Mouse (Mus musculus) neural tube, embryonic 13.5 days (tissue): ENCODE measurements around the gene Dact3. TPM values are rescaled to one million over a fixed set of nuclear protein-coding genes. Genes with fewer than 3 reads are reported as not detected.

ENCODE experiments used
- ATAC-seq: fragments of 200-750 bp; cut with Nextera tagmentation; 2 replicates; pipeline ENCODE4 v1.8.0; 2017; ENCODE audit warnings: low read depth, mild to moderate bottlenecking, moderate TSS enrichment, moderate library complexity
- H3K27ac ChIP-seq: fragments of 300-500 bp; sonication (generic); replicated peaks from 2 replicates; pipeline ENCODE4 v1.5.1; 2015; ENCODE audit warnings: moderate library complexity, mild to moderate bottlenecking, inconsistent platforms
- H3K27me3 ChIP-seq: fragments of 300-500 bp; sonication (generic); 2 replicates; pipeline ENCODE4 v1.6.1; 2015; ENCODE audit warnings: mild to moderate bottlenecking, inconsistent platforms
- H3K36me3 ChIP-seq: fragments of 300-500 bp; sonication (generic); 2 replicates; pipeline ENCODE4 v1.6.1; 2015; ENCODE audit warnings: mild to moderate bottlenecking, inconsistent platforms
- H3K4me1 ChIP-seq: fragments of 300-500 bp; sonication (generic); replicated peaks from 2 replicates; pipeline ENCODE4 v1.6.1; 2015; ENCODE audit warnings: inconsistent platforms
- H3K4me2 ChIP-seq: fragments of 300-500 bp; sonication (generic); 2 replicates; pipeline ENCODE4 v1.6.1; 2015; ENCODE audit warnings: inconsistent platforms, mild to moderate bottlenecking, moderate library complexity
- H3K4me3 ChIP-seq: fragments of 300-500 bp; sonication (generic); 2 replicates; pipeline ENCODE4 v1.5.1; 2015; ENCODE audit warnings: mild to moderate bottlenecking, inconsistent platforms
- H3K9ac ChIP-seq: fragments of 300-500 bp; sonication (generic); 2 replicates; pipeline ENCODE4 v1.6.1; 2015; ENCODE audit warnings: moderate library complexity, mild to moderate bottlenecking, inconsistent platforms
- H3K9me3 ChIP-seq: fragments of 300-500 bp; sonication (generic); 2 replicates; pipeline ENCODE4 v1.6.1; 2016; ENCODE audit warnings: inconsistent platforms
- WGBS: fragments of 180-500 bp; shearing (Covaris S2); methylation state at CpG from one replicate; pipeline ENCODE4 v1.1.7; 2015; 5-methylcytosine and 5-hydroxymethylcytosine counted together
- polyA plus RNA-seq: library from polyadenylated mRNA; unstranded; fragments of >200 nt; fragmentation: Nextera tagmentation; extraction: Ambion mirVana; gene quantifications from 2 replicates; pipeline ENCODE4 v1.2.1, GENCODE M21; 2015

The Dact3 gene
- 3.7 and 3.9 TPM in 2 replicates for polyA plus RNA-seq

GRCm38 (mm10) chr7:16875310-16875325, at the start of gene Dact3:
Gene Dact3, plus strand, starts transcription at chr7:16875317.
- no peak for ATAC-seq
- Histone ChIP-seq H3K9me3 (no peaks in the 10 kb centered on the region), H3K4me1 (peaks cover 47% of the 10 kb centered on the region), H3K27ac (peak within 1 kb of the TSS; percentile 90), H3K4me3 (peak within 1 kb of the TSS; percentile 64), H3K4me2 (peak within 1 kb of the TSS; percentile 85), H3K9ac (peak within 1 kb of the TSS; percentile 91), H3K27me3 (no peaks in the 10 kb centered on the region), H3K36me3 (peaks cover 13% of the 10 kb centered on the region; the same call in 1 of the 2 replicates)
- WGBS = 0% methylated on average over 1 of the region's 1 CpGs

DNA sequence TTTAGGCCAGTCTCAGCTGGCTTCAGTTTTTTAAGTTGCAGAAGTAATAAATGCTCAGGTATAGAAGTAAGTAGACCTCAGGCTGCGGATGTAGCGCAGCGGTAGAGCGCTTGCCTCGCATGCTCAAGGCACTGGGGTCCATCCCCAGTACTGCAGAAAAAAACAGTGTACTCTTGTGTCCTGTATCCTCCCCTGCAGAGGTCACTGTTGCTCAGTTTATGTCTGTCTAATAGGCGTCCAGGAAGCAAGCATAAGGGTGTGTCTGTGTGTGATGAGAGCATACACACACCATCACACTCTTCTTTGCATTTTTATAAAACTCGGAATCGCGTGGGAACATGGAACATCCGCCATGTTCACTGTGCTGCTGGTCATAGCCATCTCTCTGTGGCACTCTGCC, 49.3 kb upstream of the Dact3 start:
- Histone ChIP-seq H3K27me3 (no peaks in the 10 kb centered on the region), H3K9me3 (no peaks in the 10 kb centered on the region), H3K27ac (no peak overlapping the region), H3K4me3 (no peak overlapping the region), H3K4me1 (peaks cover 35% of the 10 kb centered on the region), H3K9ac (no peak overlapping the region), H3K36me3 (peaks cover 85% of the 10 kb centered on the region), H3K4me2 (no peak overlapping the region)
- ATAC-seq = no peak
- 83% methylated on average over 10 of the region's 10 CpGs for WGBS

- H3K4me2 ChIP-seq = no peak overlapping the region
- no peak overlapping the region for H3K4me3 ChIP-seq
- no peak overlapping the region for H3K27ac ChIP-seq
Measured at GRCm38 (mm10) chr7:16826571-16826970, 48.5 kb upstream of the Dact3 start.

GRCm38 (mm10) chr7:16827274-16827673, 47.8 kb upstream of the Dact3 start:
- 78% methylated on average over 4 of the region's 4 CpGs for WGBS
- Histone ChIP-seq H3K4me1 (peaks cover 20% of the 10 kb centered on the region), H3K27ac (no peak overlapping the region), H3K9me3 (no peaks in the 10 kb centered on the region), H3K4me3 (no peak overlapping the region), H3K9ac (no peak overlapping the region), H3K4me2 (no peak overlapping the region), H3K27me3 (no peaks in the 10 kb centered on the region), H3K36me3 (peaks cover 98% of the 10 kb centered on the region)
- no peak for ATAC-seq

More at GRCm38 (mm10) chr7:16826571-16826970, 48.5 kb upstream of the Dact3 start:
- WGBS = 87% methylated on average over 5 of the region's 5 CpGs
- Histone ChIP-seq H3K9ac (no peak overlapping the region), H3K4me1 (peaks cover 27% of the 10 kb centered on the region), H3K9me3 (no peaks in the 10 kb centered on the region), H3K27me3 (no peaks in the 10 kb centered on the region), H3K36me3 (peaks cover 93% of the 10 kb centered on the region)
- no peak for ATAC-seq

GRCm38 (mm10) chr7:16830449-16830848, 44.7 kb upstream of the Dact3 start:
- no peaks in the 10 kb centered on the region for H3K9me3 ChIP-seq
- peaks cover 99% of the 10 kb centered on the region for H3K36me3 ChIP-seq
- no peak overlapping the region for H3K9ac ChIP-seq
- 95% methylated on average over 9 of the region's 9 CpGs for WGBS
- no peak overlapping the region for H3K4me2 ChIP-seq
- H3K27ac ChIP-seq = no peak overlapping the region
- H3K27me3 ChIP-seq = no peaks in the 10 kb centered on the region
- H3K4me3 ChIP-seq = no peak overlapping the region
- peaks cover 6% of the 10 kb centered on the region for H3K4me1 ChIP-seq
- ATAC-seq = no peak

GRCm38 (mm10) chr7:16837916-16838803, 37.0 kb upstream of the Dact3 start:
- WGBS = 94% methylated on average over 18 of the region's 18 CpGs
- no peaks in the 10 kb centered on the region for H3K27me3 ChIP-seq
- no peaks in the 10 kb centered on the region for H3K9me3 ChIP-seq
- no peak overlapping the region for H3K4me3 ChIP-seq
- H3K27ac ChIP-seq = no peak overlapping the region
- H3K4me1 ChIP-seq = peaks cover 7% of the 10 kb centered on the region
- H3K36me3 ChIP-seq = peaks cover 82% of the 10 kb centered on the region
- H3K4me2 ChIP-seq = no peak overlapping the region
- H3K9ac ChIP-seq = no peak overlapping the region
- ATAC-seq = no peak

- Histone ChIP-seq H3K9me3 (no peaks in the 10 kb centered on the region), H3K4me1 (peaks cover 14% of the 10 kb centered on the region), H3K4me3 (no peak overlapping the region), H3K27me3 (no peaks in the 10 kb centered on the region), H3K36me3 (peaks cover 74% of the 10 kb centered on the region), H3K4me2 (no peak overlapping the region), H3K9ac (no peak overlapping the region), H3K27ac (no peak overlapping the region)
- no peak for ATAC-seq
- 84% methylated on average over 6 of the region's 6 CpGs for WGBS
Measured at GRCm38 (mm10) chr7:16838804-16839426, 36.2 kb upstream of the Dact3 start.

DNA sequence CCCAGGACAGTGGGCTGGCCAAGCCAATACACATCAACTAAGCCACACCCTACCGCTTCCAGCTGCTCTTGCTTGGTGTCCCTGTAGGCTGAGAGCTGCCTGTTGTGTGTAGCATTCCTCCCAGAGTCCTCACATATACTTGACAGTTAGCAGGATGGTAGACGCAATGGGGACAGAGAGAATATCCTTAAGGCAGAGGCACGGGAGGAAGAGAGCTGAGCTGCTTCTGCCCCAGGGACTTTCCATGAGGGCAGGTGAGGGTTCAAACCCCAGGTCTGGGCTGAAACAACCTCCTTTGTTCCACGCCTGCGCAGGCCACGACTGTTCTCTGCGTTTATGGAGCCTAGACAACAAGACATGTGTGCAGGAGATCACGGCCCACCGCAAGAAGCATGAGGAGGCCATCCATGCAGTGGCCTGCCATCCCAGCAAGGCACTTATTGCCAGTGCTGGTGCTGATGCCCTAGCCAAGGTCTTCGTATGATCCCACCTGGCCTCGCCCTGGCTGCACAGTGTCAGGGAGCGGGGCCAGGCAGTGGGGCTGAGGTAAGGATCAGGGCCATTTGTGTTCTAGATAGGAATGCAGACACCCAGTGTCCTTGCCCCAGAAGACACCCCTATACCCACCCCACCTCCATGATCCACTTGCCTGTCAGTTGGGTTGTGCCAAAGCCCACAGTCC, 35.5 kb upstream of the Dact3 start:
- H3K27ac ChIP-seq = no peak overlapping the region
- H3K4me1 ChIP-seq = peaks cover 21% of the 10 kb centered on the region
- peaks cover 68% of the 10 kb centered on the region for H3K36me3 ChIP-seq
- ATAC-seq = no peak
- no peak overlapping the region for H3K9ac ChIP-seq
- no peak overlapping the region for H3K4me3 ChIP-seq
- no peaks in the 10 kb centered on the region for H3K9me3 ChIP-seq
- no peak overlapping the region for H3K4me2 ChIP-seq
- H3K27me3 ChIP-seq = no peaks in the 10 kb centered on the region
- WGBS = 96% methylated on average over 12 of the region's 12 CpGs

- WGBS = 90% methylated on average over 2 of the region's 2 CpGs
- Histone ChIP-seq H3K4me3 (no peak overlapping the region), H3K9ac (no peak overlapping the region), H3K4me2 (no peak overlapping the region), H3K9me3 (no peaks in the 10 kb centered on the region), H3K4me1 (peaks cover 26% of the 10 kb centered on the region), H3K27me3 (no peaks in the 10 kb centered on the region), H3K36me3 (peaks cover 62% of the 10 kb centered on the region), H3K27ac (no peak overlapping the region)
- ATAC-seq = no peak
Measured at GRCm38 (mm10) chr7:16840109-16840491, 35.0 kb upstream of the Dact3 start.

GRCm38 (mm10) chr7:16841078-16841477, 34.0 kb upstream of the Dact3 start:
- Histone ChIP-seq H3K4me1 (peaks cover 34% of the 10 kb centered on the region), H3K36me3 (peaks cover 55% of the 10 kb centered on the region), H3K4me2 (no peak overlapping the region), H3K9me3 (no peaks in the 10 kb centered on the region), H3K4me3 (no peak overlapping the region), H3K27me3 (no peaks in the 10 kb centered on the region), H3K27ac (0 out of 2 replicates have a peak overlapping the region, but pooled peaks have one; percentile 69), H3K9ac (no peak overlapping the region)
- ATAC-seq = no peak; the same call in 1 of the 2 replicates
- WGBS = 73% methylated on average over 4 of the region's 4 CpGs

DNA sequence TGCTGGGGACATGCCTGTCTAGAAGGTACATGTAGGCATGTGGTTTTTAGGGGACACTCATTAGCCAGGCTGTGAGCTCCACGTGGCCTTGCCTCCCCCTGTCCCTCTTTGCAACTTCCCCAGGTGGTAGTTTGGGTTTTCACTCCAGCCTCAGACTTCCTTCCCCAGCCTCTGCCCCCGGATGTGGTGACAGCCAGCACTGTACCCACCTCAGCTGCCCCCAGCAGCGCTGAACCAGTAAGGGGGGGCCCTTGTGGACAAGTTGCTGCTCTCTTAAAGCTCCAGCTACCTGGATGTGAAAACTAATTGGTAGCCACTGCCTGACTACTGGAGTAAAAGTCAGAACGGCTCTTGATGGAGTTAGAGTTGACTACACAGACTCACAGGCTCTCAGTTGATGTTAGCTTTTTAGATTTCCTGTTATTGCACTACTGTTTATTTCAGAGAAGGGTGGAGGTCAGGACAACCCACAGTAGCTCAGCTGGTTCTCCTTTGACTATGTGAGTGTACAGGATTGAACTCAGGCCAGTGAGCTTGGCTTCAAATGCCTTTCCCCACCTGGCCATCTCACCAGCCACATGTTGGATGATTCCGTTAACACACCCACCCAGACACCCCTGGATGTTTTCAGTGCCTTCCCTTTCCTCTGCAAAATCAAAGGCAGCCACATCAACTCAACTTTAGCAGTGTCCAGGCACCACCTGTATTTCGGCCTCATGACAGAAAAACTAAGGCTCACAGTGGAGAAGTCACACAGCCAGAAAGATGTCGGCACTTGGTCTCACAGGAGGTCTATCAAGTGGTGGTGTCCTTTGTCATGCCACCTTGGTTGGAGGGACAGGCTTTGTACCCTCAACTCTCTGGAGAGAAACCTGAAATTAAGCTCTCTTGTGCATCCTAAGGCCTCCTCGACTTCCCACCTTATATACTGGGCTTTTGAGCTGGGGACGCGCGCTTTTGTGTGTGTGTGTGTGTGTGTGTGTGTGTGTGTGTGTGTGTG, 33.3 kb upstream of the Dact3 start:
- H3K27me3 ChIP-seq = no peaks in the 10 kb centered on the region
- peak overlapping the region; percentile 69 for H3K27ac ChIP-seq
- ATAC-seq = peak; percentile 2; the same call in 1 of the 2 replicates
- 43% methylated on average over 11 of the region's 11 CpGs for WGBS
- H3K9ac ChIP-seq = peak overlapping the region; percentile 83; the same call in 1 of the 2 replicates
- H3K4me2 ChIP-seq = peak overlapping the region; percentile 97
- H3K4me1 ChIP-seq = peaks cover 34% of the 10 kb centered on the region
- no peaks in the 10 kb centered on the region for H3K9me3 ChIP-seq
- peak overlapping the region; percentile 55 for H3K4me3 ChIP-seq
- H3K36me3 ChIP-seq = peaks cover 51% of the 10 kb centered on the region
